Mouse (Mus musculus) adipocyte (in vitro differentiated cells): ENCODE data around the gene Gyg.
A peak's percentile ranks its signal among the peaks of the same experiment; 100 is the strongest.

ENCODE experiments used
- DNase-seq: peaks from one replicate; pipeline ENCODE4 v3.0.0-alpha.2; 2016; ENCODE audit warnings: low spot score

Gene Gyg

DNA sequence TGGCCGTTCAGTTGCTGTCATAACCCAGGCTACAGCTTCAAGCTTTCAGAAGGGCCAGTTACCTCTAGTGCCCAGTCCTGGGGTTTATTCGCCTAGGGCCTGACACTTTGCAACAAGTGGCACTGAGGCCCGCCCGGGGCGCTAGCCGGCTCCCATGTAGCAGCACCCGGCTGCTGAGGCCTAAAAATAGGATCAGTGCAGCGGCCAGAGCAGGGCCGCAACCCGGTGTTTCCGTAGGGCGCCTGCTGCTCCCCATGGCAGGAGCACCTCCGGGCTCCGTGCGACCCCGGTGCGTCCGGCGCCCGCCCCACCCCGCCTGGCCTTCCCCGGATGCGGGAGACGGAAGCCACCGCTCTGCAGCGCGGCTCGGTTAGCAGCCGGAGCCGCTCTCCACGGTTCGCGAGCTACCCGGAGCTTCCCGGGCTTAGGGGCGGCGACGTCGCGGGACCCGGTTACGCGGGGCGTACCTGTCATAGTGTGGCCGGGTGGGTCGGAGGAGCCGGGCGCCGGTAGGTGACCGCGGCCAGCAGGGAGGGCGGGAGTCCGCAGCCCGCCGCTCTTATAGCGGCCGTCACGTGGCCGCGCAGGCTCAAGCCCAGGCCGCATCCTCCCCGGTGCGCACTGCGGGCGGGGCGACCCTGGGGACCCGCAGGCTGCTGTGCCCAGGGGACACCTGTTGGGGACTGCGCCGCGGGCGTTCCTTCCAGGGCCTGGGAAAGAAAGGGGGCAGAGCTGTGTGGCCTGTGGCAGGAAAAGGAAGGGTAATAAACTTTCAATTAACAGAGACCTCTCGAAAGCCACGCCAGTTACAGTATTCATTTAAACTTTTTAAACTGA lies at the start of gene Gyg:
Gene Gyg (minus strand): TSS at position 787 of the 837 bp plus-strand sequence.
- peak; percentile 66 for DNase-seq

DNA sequence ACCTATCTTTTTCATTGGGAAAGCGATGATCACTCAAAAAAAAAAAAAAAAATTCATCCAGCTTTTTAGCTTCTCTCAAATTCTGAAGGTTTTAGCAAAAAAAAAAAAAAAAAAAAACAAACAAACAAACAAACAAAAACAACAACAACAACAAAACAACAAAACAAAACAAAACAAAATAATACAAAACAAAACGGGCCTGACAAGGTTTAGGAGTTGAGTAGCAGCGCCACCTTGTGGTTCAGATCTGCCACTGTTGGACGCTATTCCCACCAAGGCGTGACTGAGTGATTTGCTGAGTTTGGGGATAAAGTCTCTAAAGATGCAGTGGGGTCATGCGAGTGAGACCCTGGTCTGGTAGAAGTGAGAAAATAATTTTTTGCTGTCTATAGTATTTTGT lies 43.8 kb upstream of the Gyg start:
- peak; percentile 81 for DNase-seq

DNA sequence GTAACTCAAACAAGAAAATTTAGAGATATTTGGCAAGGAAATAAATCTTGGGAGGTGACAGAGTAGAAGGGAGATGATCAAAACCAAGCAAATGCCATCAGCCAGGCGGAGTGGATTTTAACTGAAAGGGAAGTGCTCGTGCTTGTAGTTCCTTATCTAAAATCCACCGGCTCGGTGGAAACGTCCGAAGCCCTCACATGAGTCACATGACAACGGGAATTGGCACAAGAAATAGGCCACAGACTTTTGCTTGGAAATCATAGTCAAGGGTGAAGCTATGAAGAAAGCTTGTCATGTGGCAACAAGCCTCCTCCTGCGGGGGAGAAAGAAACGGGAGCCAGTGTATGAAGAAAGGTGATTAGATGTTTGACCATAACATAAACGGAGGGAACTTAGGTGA lies 42.8 kb upstream of the Gyg start:
- peak; percentile 86 for DNase-seq

DNA sequence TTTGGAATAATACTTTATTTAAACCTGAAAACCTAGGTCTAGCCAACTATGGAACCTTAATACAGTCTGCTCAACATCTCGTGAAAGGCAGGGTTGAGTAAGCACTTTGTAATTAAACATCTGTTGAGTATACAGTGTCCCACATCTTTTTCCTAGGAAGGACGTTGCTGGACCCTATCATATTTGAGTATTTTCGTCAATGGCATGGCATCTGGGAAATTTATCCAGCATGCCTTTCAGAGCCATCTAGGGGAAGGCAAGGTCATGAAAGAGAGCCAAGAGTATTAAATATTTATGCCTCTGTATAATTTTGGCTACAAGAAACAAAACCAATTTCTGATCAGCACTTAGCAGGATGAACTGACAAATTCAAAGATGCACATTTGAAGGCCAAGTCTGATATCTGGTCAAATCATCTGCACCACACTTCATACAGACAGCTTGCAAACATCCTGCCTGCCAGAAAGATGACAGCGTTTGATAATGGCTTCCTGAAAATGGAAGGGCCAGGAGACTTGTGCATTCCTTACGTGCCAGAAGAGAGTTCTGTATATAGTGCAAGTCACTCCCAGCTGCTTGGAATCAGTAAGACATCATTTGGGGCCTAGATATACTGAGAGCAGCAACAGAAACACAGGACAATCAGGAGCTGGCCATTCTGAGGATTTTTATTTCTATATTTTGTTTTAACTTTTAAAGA lies 34.0 kb upstream of the Gyg start:
- DNase-seq = no peak

GRCm38 (mm10) chr3:20172394-20172793 lies 17.3 kb upstream of the Gyg start:
- DNase-seq = no peak

- no peak for DNase-seq
Measured at GRCm38 (mm10) chr3:20167487-20167886, 12.4 kb upstream of the Gyg start.

DNA sequence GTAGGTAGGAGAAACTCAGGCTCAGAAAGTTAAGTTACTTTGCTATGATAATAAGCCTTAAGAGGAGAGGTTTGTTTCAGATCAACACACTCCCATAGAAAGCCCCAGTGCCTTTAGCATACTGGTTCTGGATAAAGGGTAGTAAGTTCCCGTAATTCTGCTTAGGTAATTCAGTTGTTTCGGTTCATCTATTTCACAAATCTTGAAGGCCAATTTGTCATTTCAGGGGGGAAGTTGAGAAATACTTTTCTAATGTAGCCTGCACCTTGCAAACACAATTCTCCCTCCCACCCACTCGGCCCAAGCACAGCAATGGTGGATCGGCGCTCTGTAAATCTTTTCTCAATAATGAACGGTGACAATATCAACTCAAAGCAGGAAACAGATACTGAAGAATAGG lies 359 bp upstream of the Gyg start:
- no peak for DNase-seq

GRCm38 (mm10) chr3:20151651-20152050 lies 3.5 kb downstream of the Gyg start:
- no peak for DNase-seq

DNA sequence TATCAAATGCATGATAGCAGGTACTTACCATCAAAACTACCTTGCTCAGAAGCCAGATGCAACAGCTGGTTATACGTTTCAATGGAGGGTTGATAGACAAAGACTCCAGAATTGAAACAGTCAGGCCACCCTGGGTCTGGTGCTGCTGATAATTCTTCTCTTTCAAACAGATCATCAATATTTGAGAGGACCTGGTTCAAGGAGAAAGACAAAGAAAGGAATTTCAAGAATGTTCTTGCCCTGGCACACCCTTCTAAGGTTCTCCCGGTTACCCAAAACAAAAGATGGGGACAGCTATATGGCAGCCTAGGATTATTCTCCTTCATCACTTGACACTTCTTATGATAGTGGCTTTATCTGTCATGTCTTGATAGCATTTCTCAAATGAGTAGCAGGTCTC lies 4.6 kb downstream of the Gyg start:
- no peak for DNase-seq

GRCm38 (mm10) chr3:20147647-20148046 lies 7.5 kb downstream of the Gyg start:
- DNase-seq = no peak

- DNase-seq = no peak
Measured at GRCm38 (mm10) chr3:20146884-20147395, 8.2 kb downstream of the Gyg start.

GRCm38 (mm10) chr3:20145696-20146113 lies 9.4 kb downstream of the Gyg start:
- DNase-seq = no peak

DNA sequence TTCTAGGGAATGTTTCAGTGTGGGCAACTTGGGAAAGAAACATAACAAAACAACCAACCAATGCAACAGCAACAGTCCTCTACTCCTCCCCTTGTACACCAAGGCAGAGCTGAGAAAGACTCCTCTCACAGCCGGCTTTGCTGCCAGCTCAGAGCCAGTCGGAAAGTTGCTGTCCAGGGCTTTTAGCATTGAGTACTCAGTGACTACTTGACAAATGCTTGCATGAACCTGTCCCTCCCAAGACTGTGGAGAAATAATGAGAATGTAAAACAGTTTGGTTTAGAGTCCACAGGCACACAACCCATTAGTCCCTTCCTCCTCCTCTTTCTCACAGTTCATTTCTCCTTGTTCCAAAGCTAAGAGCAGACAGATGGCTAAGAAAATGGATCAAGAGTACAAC lies 10.7 kb downstream of the Gyg start:
- peak; percentile 66 for DNase-seq

- peak; percentile 69 for DNase-seq
Measured at GRCm38 (mm10) chr3:20143726-20144125, 11.4 kb downstream of the Gyg start.

DNA sequence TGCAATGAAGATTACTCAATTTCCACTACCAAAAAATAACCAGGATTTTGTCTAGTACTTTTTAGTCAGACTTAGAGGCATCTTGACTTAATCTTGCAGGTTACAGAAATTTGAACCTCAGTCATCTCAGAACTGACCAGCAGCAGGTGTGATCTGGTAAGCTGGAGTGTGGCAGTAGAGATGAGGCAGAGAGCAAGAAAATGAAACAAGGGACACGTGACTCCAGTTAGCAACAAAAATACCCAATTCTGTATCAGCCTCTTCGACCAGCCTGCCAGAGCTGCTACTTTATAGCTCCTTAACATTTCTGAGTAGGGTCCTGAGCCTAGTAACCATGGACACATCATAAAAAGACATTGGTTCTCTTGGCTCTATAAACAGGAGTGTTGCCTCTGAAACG lies 12.5 kb downstream of the Gyg start:
- no peak for DNase-seq

DNA sequence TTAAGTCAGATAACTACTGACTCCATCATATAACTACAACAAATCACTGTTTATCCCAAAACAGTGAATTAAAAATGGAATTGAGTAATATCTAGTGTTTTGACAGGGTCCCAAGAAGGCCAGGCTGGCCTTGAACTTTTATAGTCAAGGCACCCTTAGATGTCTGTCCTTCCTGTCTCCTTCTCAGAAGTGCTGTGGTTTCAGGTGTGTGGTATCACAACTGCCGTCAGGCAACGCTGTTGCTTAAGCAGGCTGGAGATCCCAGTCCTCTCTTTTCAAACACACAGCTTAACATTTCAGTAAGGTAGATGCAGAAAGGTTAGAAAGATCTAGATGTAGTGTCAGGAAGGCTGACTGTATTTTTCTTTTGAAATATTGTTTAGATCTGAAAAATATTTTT lies 13.0 kb downstream of the Gyg start:
- DNase-seq = no peak

DNA sequence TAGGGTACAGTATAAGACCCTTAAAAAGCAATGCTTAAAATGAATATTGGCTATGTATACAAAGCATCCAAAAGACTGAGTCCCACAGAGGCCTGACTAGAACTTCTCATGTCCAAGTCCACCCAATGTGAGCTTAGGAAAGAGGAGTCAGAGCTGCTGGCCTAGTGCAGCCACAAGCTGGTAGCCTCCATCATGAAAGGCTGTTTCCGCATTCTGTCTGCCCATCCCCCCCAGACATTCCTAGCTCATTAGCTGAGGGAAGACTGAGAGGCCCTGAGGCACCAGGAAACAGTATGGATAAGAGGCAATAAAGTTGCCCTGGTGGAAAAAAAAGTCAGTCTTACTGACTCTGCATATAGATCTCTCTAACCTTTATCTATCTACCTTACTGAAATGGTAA lies 13.4 kb downstream of the Gyg start:
- DNase-seq = no peak

GRCm38 (mm10) chr3:20141240-20141639 lies 13.9 kb downstream of the Gyg start:
- DNase-seq = no peak

- DNase-seq = no peak
Measured at GRCm38 (mm10) chr3:20136868-20137581, 18.1 kb downstream of the Gyg start.

DNA sequence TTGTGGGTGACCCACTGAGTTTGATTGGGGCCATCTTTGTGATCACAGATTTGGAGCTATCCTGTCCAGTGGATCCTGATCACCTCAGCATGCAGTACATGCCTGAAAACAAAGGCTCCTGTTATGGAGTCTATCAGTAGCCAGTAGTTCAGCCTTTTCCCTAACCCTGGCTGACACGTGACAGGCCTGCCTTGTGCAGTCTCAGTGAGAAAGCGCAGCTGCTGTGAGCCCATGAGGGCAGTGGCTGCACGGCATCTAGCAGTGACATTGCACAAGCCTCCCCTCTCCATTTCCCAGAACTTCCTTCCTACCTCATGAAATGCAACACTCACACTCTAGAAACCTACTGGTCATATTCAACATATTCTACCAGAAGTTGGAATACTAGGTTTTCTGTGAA lies 20.6 kb downstream of the Gyg start:
- no peak for DNase-seq

- DNase-seq = no peak
Measured at GRCm38 (mm10) chr3:20133745-20134144, 21.4 kb downstream of the Gyg start.

DNA sequence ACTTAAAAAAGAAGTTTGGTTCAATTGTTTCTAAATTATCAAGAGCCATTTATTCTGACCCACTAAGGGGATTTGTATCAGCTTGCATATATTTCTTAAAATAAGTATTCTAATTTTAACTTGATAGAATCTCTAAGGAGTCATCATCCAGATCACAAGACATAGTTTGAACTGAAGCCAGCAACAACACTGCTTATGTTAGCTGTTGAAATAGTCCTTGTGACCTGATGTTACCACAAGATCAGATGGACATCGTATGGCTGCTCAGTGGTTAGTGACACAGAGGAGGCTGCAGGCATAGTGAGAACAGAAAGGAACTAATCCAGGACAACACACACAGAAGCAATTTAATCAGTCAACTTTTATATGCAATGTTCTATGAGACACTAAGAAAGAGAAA lies 22.4 kb downstream of the Gyg start:
- DNase-seq = peak; percentile 78

DNA sequence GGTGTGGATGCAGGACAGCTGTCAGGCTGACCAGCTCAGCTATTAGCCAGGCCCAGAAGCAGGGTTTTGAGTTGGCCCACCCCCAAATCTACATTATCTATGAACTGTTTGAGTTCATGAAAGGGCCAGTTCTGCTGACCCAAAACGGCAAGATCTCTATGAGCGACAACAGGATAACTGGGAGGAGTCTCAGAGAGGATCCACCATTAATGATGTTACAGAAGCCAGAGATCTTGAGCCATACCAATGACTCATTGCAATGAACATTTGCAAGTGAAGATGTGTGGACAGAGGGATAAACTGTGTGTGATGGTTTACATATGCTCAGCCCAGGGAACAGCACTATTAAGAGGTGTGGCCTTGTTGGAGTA lies 23.8 kb downstream of the Gyg start:
- DNase-seq = no peak
